Mouse (Mus musculus) kidney, adult 2 months (tissue): ENCODE measurements around the gene Srsf10. TPM values are rescaled to one million over a fixed set of nuclear protein-coding genes. Genes with fewer than 3 reads are reported as not detected.
A peak's percentile ranks its signal among the peaks of the same experiment; 100 is the strongest.

Source experiments
- DNase-seq: peaks from one replicate; pipeline ENCODE4 v3.0.0; 2021
- H3K27ac ChIP-seq: fragments of 200-500 bp; 2 replicates; pipeline ENCODE4 v1.5.1; 2012; ENCODE audit warnings: low read depth, low read length, control low read depth, inconsistent platforms; ENCODE audit not compliant: insufficient read depth
- H3K27me3 ChIP-seq: fragments of 200-500 bp; replicated peaks from 2 replicates; pipeline ENCODE4 v1.6.1; 2012; ENCODE audit warnings: mild to moderate bottlenecking, moderate library complexity, low read length, inconsistent platforms; ENCODE audit not compliant: control insufficient read depth, insufficient read depth
- H3K36me3 ChIP-seq: fragments of 200-500 bp; 2 replicates; pipeline ENCODE4 v1.6.1; 2012; ENCODE audit warnings: mild to moderate bottlenecking, moderate library complexity, low read length, inconsistent platforms; ENCODE audit not compliant: control insufficient read depth, insufficient read depth
- H3K4me1 ChIP-seq: fragments of 200-500 bp; 2 replicates; pipeline ENCODE4 v1.6.1; 2011; ENCODE audit warnings: low read length; ENCODE audit not compliant: control insufficient read depth, insufficient read depth
- H3K4me3 ChIP-seq: fragments of 200-500 bp; 2 replicates; pipeline ENCODE4 v1.5.1; 2011; ENCODE audit warnings: mild to moderate bottlenecking, low read depth, low read length, control low read depth; ENCODE audit not compliant: insufficient read depth
- CTCF ChIP-seq: fragments of 200-500 bp; conservative IDR thresholded peaks from 2 replicates; pipeline ENCODE4 v1.5.1; 2011; ENCODE audit warnings: low read depth, mild to moderate bottlenecking, control low read depth, low read length, moderate library complexity, mixed read lengths; ENCODE audit not compliant: insufficient read depth, insufficient read length
- POLR2A ChIP-seq: fragments of 200-500 bp; IDR thresholded peaks from one replicate; pipeline ENCODE4 v1.6.1; 2011; ENCODE audit warnings: low read depth, low read length, control low read depth
- WGBS: fragments of 180-500 bp; shearing (Covaris S2); methylation state at CpG from one replicate; pipeline ENCODE4 v1.1.7; 2018; 5-methylcytosine and 5-hydroxymethylcytosine counted together
- polyA plus RNA-seq: library from polyadenylated mRNA; depleted of rRNA; stranded (reverse); fragments of >200 nt; gene quantifications from 2 replicates; pipeline ENCODE4 v1.2.3, GENCODE M21; 2012

Gene Srsf10
- polyA plus RNA-seq, 1 experiment, result 43.4 TPM

DNA sequence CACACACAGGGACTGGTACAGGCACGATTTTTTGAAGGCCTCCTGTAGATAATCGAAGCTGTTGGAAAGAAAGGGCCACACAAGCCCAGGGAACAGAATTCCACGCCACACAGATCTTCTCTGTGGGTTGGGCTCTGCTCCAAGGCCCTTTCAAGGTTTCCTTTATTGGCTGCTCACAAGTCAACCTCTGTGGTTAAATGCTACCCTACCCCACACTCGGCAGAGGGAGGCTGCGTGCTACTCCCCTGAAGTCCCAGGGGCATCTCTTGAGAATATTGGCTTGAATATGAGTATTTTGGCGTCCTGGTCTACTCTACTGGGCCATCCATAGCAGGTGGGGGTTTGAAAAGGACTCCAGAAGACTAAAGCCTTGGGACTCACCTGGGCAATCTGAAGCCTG, 40.6 kb downstream of the Srsf10 start:
- Histone ChIP-seq H3K36me3 (no peaks in the 10 kb centered on the region), H3K4me3 (no peak overlapping the region), H3K27ac (no peak overlapping the region), H3K27me3 (no peaks in the 10 kb centered on the region), H3K4me1 (no peaks in the 10 kb centered on the region)
- no peak for DNase-seq
- 81% methylated on average over 6 of the region's 6 CpGs for WGBS
- no peak for TF ChIP-seq POLR2A
- no peak for TF ChIP-seq CTCF

DNA sequence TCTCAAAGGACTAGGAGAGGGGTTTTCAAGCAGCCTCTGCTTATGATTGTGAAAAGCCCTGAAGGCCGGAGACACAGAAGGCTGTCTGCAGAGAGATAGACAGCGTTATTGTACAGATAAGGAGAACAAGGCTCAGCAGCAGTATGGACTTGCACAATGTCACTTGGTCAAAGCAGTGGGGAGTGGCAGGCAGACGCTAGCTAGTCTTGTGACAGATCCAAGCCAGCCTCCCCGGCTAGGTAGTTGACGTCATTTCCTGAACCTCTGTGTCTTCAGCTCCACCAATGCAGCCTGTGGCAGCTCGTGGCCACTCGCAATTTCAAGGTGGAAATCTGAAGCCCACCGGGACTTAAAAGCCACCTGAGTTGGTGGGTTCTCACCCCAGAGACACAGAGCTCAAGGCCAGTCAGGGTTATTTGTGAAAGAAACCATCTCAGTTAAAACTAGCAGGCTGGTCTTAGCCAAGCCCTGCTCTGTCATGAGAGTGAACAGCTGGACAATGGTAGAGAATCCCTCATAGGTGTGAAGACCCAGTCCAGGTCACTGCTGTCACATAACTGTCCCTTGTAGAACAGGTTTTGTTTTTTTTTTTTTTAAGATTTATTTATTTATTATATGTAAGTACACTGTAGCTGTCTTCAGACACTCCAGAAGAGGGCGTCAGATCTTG, 43.0 kb downstream of the Srsf10 start:
- H3K27ac ChIP-seq, result no peak overlapping the region
- no peak overlapping the region for H3K4me3 ChIP-seq
- WGBS, result 69% methylated on average over 9 of the region's 9 CpGs
- DNase-seq, result peak; percentile 43
- H3K27me3 ChIP-seq, result no peaks in the 10 kb centered on the region
- TF ChIP-seq CTCF, result no peak
- no peak for TF ChIP-seq POLR2A
- no peaks in the 10 kb centered on the region for H3K4me1 ChIP-seq
- H3K36me3 ChIP-seq, result no peaks in the 10 kb centered on the region

DNA sequence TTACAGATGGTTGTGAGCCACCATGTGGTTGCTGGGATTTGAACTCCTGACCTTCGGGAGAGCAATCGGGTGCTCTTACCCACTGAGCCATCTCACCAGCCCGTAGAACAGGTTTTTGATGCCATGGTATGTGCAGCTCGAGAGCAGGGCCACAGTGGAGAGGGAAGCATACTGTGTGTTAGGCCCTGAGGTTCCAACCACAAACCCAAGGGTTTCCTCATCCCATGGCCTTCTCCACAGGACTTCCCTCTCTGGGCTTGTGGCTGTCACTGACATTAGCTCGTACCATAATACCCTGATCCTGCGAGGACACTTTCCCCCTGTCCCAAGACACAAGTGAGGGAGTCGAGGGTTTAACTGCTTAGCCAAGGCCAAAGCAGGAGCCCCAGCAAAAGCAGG, 43.5 kb downstream of the Srsf10 start:
- no peak for TF ChIP-seq POLR2A
- WGBS, result 85% methylated on average over 7 of the region's 7 CpGs
- DNase-seq, result no peak
- Histone ChIP-seq H3K4me3 (no peak overlapping the region), H3K27me3 (no peaks in the 10 kb centered on the region), H3K4me1 (no peaks in the 10 kb centered on the region), H3K27ac (no peak overlapping the region), H3K36me3 (no peaks in the 10 kb centered on the region)

DNA sequence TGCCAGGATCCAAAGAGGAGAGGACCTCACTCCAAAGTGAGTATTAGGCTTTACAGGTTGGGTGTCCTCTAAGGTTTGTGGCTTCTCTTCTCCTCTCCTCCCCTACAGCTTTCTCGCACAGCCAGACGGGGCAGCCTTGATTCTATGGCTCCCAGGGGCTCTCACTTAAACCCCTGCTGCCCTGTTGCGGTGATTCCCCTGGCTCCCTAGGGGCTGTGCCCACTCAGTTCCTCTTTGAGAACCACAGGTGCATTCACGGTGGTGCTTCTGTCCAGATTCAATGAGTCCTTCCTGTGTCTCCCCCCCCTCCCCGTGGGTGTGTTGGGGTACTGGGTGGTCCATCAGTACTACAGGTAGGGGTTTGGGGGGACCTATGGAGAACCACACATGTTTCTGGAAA, 44.5 kb downstream of the Srsf10 start:
- no peak for TF ChIP-seq CTCF
- TF ChIP-seq POLR2A, result no peak
- Histone ChIP-seq H3K4me3 (no peak overlapping the region), H3K36me3 (no peaks in the 10 kb centered on the region), H3K27ac (no peak overlapping the region), H3K4me1 (no peaks in the 10 kb centered on the region), H3K27me3 (no peaks in the 10 kb centered on the region)
- DNase-seq, result no peak
- WGBS, result 85% methylated on average over 5 of the region's 5 CpGs

DNA sequence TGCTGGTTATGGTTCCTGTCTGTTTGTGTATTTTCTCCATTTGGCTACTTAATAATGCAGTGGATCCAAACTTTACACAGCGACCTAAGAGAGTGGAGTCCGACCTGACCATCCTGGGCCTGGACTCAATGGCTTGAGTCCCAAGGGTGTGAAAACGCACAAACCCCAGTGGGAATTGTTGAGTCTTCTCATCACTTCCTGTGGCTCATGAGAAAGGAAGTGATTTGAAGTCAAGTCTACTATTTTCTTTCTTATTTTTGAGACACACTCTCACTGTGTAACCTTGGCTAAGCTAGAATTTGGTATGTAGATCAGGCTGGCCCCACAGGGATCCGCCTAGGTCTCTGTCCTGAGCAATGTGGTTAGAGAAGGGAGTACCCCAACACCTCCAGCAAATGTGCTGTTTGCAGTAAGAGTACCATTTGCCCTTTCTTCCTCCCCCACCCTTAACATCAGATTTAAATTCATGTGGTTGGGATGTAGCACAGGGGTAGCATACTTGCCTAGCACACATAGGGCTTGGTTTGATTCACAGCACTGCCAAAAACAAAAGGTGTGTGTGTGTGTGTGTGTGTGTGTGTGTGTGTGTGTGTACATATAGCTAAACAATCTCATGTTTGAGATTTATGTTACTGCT, 47.2 kb downstream of the Srsf10 start:
- no peak for DNase-seq
- Histone ChIP-seq H3K27me3 (no peaks in the 10 kb centered on the region), H3K36me3 (no peaks in the 10 kb centered on the region), H3K4me3 (no peak overlapping the region), H3K27ac (no peak overlapping the region), H3K4me1 (no peaks in the 10 kb centered on the region)
- TF ChIP-seq CTCF (no peak), POLR2A (no peak)
- WGBS, result 87% methylated on average over 4 of the region's 4 CpGs

DNA sequence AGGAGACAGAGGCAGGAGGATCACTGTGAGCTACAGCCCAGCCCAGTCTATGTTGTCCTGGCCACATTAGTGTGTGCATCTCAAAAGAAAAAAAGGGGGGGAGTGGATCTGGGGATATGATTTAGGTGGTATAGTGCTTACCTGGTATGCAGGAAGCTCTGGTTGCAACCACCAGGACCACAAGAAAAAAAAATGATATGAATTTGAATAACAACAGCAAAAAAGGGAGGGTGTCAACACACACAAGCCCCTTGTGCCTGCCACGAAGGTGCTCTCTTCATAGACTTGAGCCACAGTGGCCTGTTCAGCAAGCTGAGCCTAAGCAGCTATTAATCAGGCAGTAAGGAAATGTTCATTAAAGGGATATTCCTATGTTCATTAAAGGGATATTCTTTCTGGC, 49.3 kb downstream of the Srsf10 start:
- TF ChIP-seq CTCF (no peak), POLR2A (no peak)
- Histone ChIP-seq H3K4me1 (no peaks in the 10 kb centered on the region), H3K27ac (no peak overlapping the region), H3K27me3 (no peaks in the 10 kb centered on the region), H3K36me3 (no peaks in the 10 kb centered on the region), H3K4me3 (no peak overlapping the region)
- 39% methylated on average over 1 of the region's 1 CpGs for WGBS
- DNase-seq, result no peak

DNA sequence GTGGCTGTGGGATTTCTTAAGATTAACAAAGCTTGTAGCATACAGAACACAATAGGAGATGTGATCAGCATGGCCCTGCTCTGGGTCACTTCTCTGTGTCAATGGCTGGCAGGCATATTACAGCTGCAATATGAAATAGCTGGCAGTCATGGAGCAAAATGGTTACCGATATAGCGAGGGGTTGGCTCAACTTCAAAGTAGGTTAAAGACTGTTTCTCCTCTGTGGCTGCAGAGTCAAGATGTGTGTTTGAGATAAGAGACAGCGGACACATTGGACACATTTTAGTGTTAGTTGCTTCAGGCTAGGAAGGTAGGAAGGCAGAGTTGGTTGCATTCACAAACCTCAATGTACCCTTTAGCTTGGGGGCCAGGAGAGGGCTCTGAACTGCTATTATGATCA, 51.1 kb downstream of the Srsf10 start:
- no peak overlapping the region for H3K4me3 ChIP-seq
- no peak for DNase-seq
- WGBS, result 81% methylated on average over 3 of the region's 3 CpGs
- TF ChIP-seq CTCF (no peak), POLR2A (no peak)
- no peaks in the 10 kb centered on the region for H3K27me3 ChIP-seq
- no peaks in the 10 kb centered on the region for H3K4me1 ChIP-seq
- no peaks in the 10 kb centered on the region for H3K36me3 ChIP-seq
- H3K27ac ChIP-seq, result no peak overlapping the region

DNA sequence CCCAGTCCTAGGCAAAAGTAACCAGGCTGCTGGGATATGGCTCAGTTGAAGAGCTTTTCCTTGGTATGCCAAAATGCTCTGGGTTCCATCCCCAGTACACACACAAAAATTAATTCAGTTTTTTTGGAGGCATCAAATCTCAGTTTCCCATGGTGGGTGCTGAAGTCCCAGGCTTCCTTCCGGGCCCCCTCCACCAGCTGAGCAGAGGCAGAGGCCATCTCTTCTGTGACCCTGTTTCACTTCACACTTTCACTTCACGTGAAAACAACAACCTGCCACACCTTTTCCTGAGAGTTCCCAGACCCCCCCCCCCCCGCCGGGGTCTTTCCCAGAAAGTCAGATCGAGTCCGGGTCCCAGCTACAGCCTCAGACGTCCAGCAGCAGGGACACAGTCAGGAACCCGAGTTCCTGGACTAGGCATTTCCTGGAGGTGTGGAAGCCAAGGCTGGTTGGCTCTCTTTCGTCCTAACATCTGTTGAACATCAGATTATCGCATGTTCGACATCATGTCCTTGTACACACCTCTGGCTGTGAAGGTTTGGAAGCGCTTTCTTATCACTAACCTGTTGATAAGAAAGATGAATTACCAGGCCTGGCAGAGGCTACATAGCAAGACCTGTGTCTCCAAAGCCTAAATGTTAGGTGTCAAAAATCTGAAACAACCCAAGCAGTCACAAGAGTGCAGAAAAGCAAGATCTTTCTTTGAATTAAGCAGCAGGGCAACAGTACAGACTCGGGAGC, 53.9 kb downstream of the Srsf10 start:
- peak; percentile 18 for DNase-seq
- no peak for TF ChIP-seq CTCF
- TF ChIP-seq POLR2A, result no peak
- Histone ChIP-seq H3K4me1 (no peaks in the 10 kb centered on the region), H3K27ac (no peak overlapping the region), H3K4me3 (no peak overlapping the region), H3K27me3 (no peaks in the 10 kb centered on the region), H3K36me3 (no peaks in the 10 kb centered on the region)
- 60% methylated on average over 13 of the region's 13 CpGs for WGBS
